29 mouse cellular contexts compared by ENCODE assay signal in genomic region chr5:64065497-64066046, GRCm38 (mm10). TPM values are rescaled to one million over a fixed set of nuclear protein-coding genes. Genes with fewer than 3 reads are reported as not detected.
DNase-seq lines count a peak whose midpoint lies in the region; ATAC-seq and TF ChIP-seq lines count a peak whose summit lies in the region.
"Had no signal": no experiment of that assay in that cellular context is flagged by ENCODE, and none has a peak within 500 bp of the region (broad histone marks: within the 10 kb centered on the region; RNA-seq: fewer than 3 reads in every experiment).

No protein-coding gene starts in this region.

- 46% methylated on average over 6 of the region's 6 CpGs for WGBS in intestine, postnatal 0 days
- 58% methylated on average over 6 of the region's 6 CpGs for WGBS in stomach, embryonic 16.5 days

- no peaks in the 10 kb centered on the region for H3K36me3 ChIP-seq in intestine, postnatal 0 days (ENCODE audit: control insufficient read depth, insufficient read depth)
- no peaks in the 10 kb centered on the region for H3K36me3 ChIP-seq in stomach, embryonic 16.5 days (ENCODE audit: control insufficient read depth, insufficient read depth, low read length)
- H3K36me3 ChIP-seq: embryonic facial prominence, embryonic 12.5 days; embryonic facial prominence, embryonic 15.5 days; G1E; heart, embryonic 12.5 days; heart, embryonic 15.5 days; hindbrain, embryonic 10.5 days; hindbrain, embryonic 13.5 days had no signal

- ATAC-seq in intestine, postnatal 0 days: peak; percentile 79
- ATAC-seq in stomach, embryonic 16.5 days (ENCODE audit: insufficient read depth, low FRiP score): peak; percentile 75; the same call in 1 of the 2 replicates
- ATAC-seq: activated CD4-positive, CD25-positive, alpha-beta regulatory T cell, adult 4 months; forebrain, embryonic 14.5 days; forebrain, postnatal 0 days; hindbrain, embryonic 16.5 days; Patski had no signal

- no peaks in the 10 kb centered on the region for H3K27me3 ChIP-seq in intestine, postnatal 0 days (replicated peaks; ENCODE audit: control insufficient read depth, insufficient read depth, low read length)
- no peaks in the 10 kb centered on the region for H3K27me3 ChIP-seq in stomach, embryonic 16.5 days (ENCODE audit: control insufficient read depth, insufficient read depth, low read length)
- H3K27me3 ChIP-seq: CH12.LX; embryonic facial prominence, embryonic 12.5 days; embryonic facial prominence, embryonic 15.5 days; hindbrain, embryonic 13.5 days; Patski had no signal

- H3K9ac ChIP-seq in intestine, postnatal 0 days (ENCODE audit: low read depth, low read length): no peak overlapping the region
- H3K9ac ChIP-seq in stomach, embryonic 16.5 days (ENCODE audit: low read length): no peak overlapping the region
- H3K9ac ChIP-seq: embryonic facial prominence, embryonic 12.5 days; embryonic facial prominence, embryonic 15.5 days; forebrain, postnatal 0 days; heart, embryonic 12.5 days; heart, embryonic 15.5 days; hindbrain, embryonic 13.5 days had no signal

- TF ChIP-seq CTCF in intestine, postnatal 0 days (IDR thresholded peaks at IDR 0.05; ENCODE audit: low read depth): no peak

- no peak overlapping the region for H3K4me3 ChIP-seq in intestine, postnatal 0 days (ENCODE audit: low read depth, low read length)
- H3K4me3 ChIP-seq in stomach, embryonic 16.5 days (replicated peaks; ENCODE audit: low read length): no peak overlapping the region
- H3K4me3 ChIP-seq: embryonic facial prominence, embryonic 12.5 days; embryonic facial prominence, embryonic 15.5 days; gastrocnemius, adult 2 months; heart, embryonic 12.5 days; heart, embryonic 15.5 days; hindbrain, embryonic 10.5 days; hindbrain, embryonic 13.5 days had no signal

- H3K4me1 ChIP-seq in intestine, postnatal 0 days (replicated peaks; ENCODE audit: control insufficient read depth, insufficient read depth, low read length): no peaks in the 10 kb centered on the region
- no peaks in the 10 kb centered on the region for H3K4me1 ChIP-seq in stomach, embryonic 16.5 days (ENCODE audit: control insufficient read depth, insufficient read depth, low read length)
- H3K4me1 ChIP-seq: embryonic facial prominence, embryonic 12.5 days; hindbrain, embryonic 10.5 days; hindbrain, embryonic 13.5 days had no signal

- no peak overlapping the region for H3K27ac ChIP-seq in intestine, postnatal 0 days (ENCODE audit: low read depth, low read length)
- H3K27ac ChIP-seq in stomach, embryonic 16.5 days (ENCODE audit: low read length): 0 out of 2 replicates have a peak overlapping the region, but pooled peaks have one; percentile 15
- H3K27ac ChIP-seq: embryonic facial prominence, embryonic 12.5 days; embryonic facial prominence, embryonic 15.5 days; gastrocnemius, adult 2 months; heart, embryonic 15.5 days; hindbrain, embryonic 10.5 days; hindbrain, embryonic 13.5 days had no signal

- no peak overlapping the region for H3K4me2 ChIP-seq in intestine, postnatal 0 days (replicated peaks; ENCODE audit: low read depth)
- no peak overlapping the region for H3K4me2 ChIP-seq in stomach, embryonic 16.5 days (ENCODE audit: low read depth, low read length)
- H3K4me2 ChIP-seq: embryonic facial prominence, embryonic 12.5 days; embryonic facial prominence, embryonic 15.5 days; heart, embryonic 12.5 days; heart, embryonic 15.5 days; hindbrain, embryonic 13.5 days had no signal

- no peaks in the 10 kb centered on the region for H3K9me3 ChIP-seq in intestine, postnatal 0 days (ENCODE audit: control insufficient read depth)
- no peaks in the 10 kb centered on the region for H3K9me3 ChIP-seq in stomach, embryonic 16.5 days (replicated peaks; ENCODE audit: control insufficient read depth, low read length)
- H3K9me3 ChIP-seq: embryonic facial prominence, embryonic 12.5 days; embryonic facial prominence, embryonic 15.5 days; G1E; heart, embryonic 12.5 days; heart, embryonic 15.5 days; hindbrain, embryonic 10.5 days; hindbrain, embryonic 13.5 days had no signal

- peak; percentile 28 for DNase-seq in ZHBTc4 (ENCODE audit: low read depth, low spot score)
- DNase-seq in testis, postnatal 14 days (ENCODE audit: low spot score): no peak
- DNase-seq in cerebellum, adult 9-11 months: no peak
- no peak for DNase-seq in adrenal gland, postnatal 25 days
- DNase-seq: adrenal gland, adult 8-10 months; adrenal gland, postnatal 36 days; B cell, adult 2 months; cerebellum, adult 18-20 months; cerebellum, adult 9-10 months; cerebellum, postnatal 25 days; forebrain, postnatal 0 days; gastrocnemius, adult 2 months; gastrocnemius, postnatal 14 days; heart, postnatal 10 days; heart, postnatal 36 days had no signal

RNA-seq across cellular contexts. Expression of gene Pgm2, which starts 27.2 kb away (rescaled TPM):
- 30.1 and 36.3 TPM in 2 replicates for polyA plus RNA-seq in intestine, postnatal 0 days (2015; fragmentation: Nextera tagmentation; extraction: Ambion mirVana)
- polyA plus RNA-seq in stomach, embryonic 16.5 days (2015; fragmentation: Nextera tagmentation; extraction: Ambion mirVana): 39.0 and 39.9 TPM in 2 replicates
- 16.1 and 21.1 TPM in 2 replicates for total RNA-seq in adrenal gland, postnatal 25 days (2021)
